Mouse (Mus musculus) myocyte (in vitro differentiated cells): ENCODE measurements at regions not wholly inside any gene's neighbourhood (a gene's known extent, or its start where the extent isn't known, plus 50 kb on each side); places are given as distances from the start of the nearest gene placed in this dataset.

ENCODE experiments used
- H3K27me3 ChIP-seq: one replicate; pipeline ENCODE4 v1.6.1; 2011; ENCODE audit not compliant: control insufficient read depth, insufficient read depth, insufficient read length
- H3K36me3 ChIP-seq: one replicate; pipeline ENCODE4 v1.6.1; 2011; ENCODE audit not compliant: control insufficient read depth, insufficient read depth
- H3K4me2 ChIP-seq: one replicate; pipeline ENCODE4 v1.6.1; 2011; ENCODE audit warnings: low read depth, control low read depth
- H3K4me3 ChIP-seq: one replicate; pipeline ENCODE4 v1.5.1; 2011; ENCODE audit warnings: mild to moderate bottlenecking, control low read depth, moderate library complexity
- H3K79me2 ChIP-seq: one replicate; pipeline ENCODE4 v1.6.1; 2011; ENCODE audit not compliant: control insufficient read depth, insufficient read depth
- H3ac ChIP-seq: one replicate; pipeline ENCODE4 v1.6.1; 2011; ENCODE audit not compliant: control insufficient read depth, insufficient read length
- CEBPB ChIP-seq: IDR thresholded peaks from 2 replicates; pipeline ENCODE4 v1.6.1; 2011; ENCODE audit warnings: mild to moderate bottlenecking, moderate library complexity; ENCODE audit not compliant: poor library complexity, insufficient read depth, severe bottlenecking
- E2F4 ChIP-seq: IDR thresholded peaks from one replicate; pipeline ENCODE4 v1.6.1; 2011; ENCODE audit warnings: mild to moderate bottlenecking, control low read depth, moderate library complexity; ENCODE audit not compliant: insufficient read depth
- MAX ChIP-seq: IDR thresholded peaks from one replicate; pipeline ENCODE4 v1.6.1; 2011; ENCODE audit warnings: low read depth, mild to moderate bottlenecking, control low read depth
- MYOD1 ChIP-seq, 3 experiments: IDR thresholded peaks; one replicate each; pipeline ENCODE4 v1.6.1; 2011; ENCODE audit warnings: control low read depth in 2 of 3, low read depth in 2 of 3, mild to moderate bottlenecking in 2 of 3, moderate library complexity in 1 of 3; ENCODE audit not compliant: insufficient read length in 2 of 3, control insufficient read depth in 1 of 3
- MYOG ChIP-seq, 3 experiments: IDR thresholded peaks; one replicate each; pipeline ENCODE4 v1.6.1; 2011; ENCODE audit warnings: control low read depth in 2 of 3, low read depth in 2 of 3, mild to moderate bottlenecking in 2 of 3; ENCODE audit not compliant: insufficient read length in 2 of 3, control insufficient read depth in 1 of 3, insufficient read depth in 1 of 3
- POLR2A ChIP-seq: IDR thresholded peaks from one replicate; pipeline ENCODE4 v1.6.1; 2011; ENCODE audit warnings: low read depth, mild to moderate bottlenecking, control low read depth, moderate library complexity; ENCODE audit not compliant: insufficient read length
- POLR2AphosphoS2 ChIP-seq: IDR thresholded peaks from one replicate; pipeline ENCODE4 v1.6.1; 2011; ENCODE audit warnings: low read depth, control low read depth; ENCODE audit not compliant: insufficient read length
- REST ChIP-seq: IDR thresholded peaks from one replicate; pipeline ENCODE4 v1.6.1; 2011; ENCODE audit warnings: mild to moderate bottlenecking, control low read depth, moderate library complexity; ENCODE audit not compliant: insufficient read depth, insufficient read length
- SRF ChIP-seq: IDR thresholded peaks from one replicate; pipeline ENCODE4 v1.6.1; 2011; ENCODE audit warnings: low read depth; ENCODE audit not compliant: control insufficient read depth, insufficient read length
- TCF12 ChIP-seq: IDR thresholded peaks from one replicate; pipeline ENCODE4 v1.6.1; 2011; ENCODE audit warnings: mild to moderate bottlenecking, control low read depth; ENCODE audit not compliant: poor library complexity, insufficient read depth, severe bottlenecking
- TCF3 ChIP-seq: IDR thresholded peaks from one replicate; pipeline ENCODE4 v1.6.1; 2011; ENCODE audit warnings: low read depth, control low read depth; ENCODE audit not compliant: insufficient read length
- USF1 ChIP-seq: IDR thresholded peaks from one replicate; pipeline ENCODE4 v1.6.1; 2011; ENCODE audit warnings: low read depth, mild to moderate bottlenecking, control low read depth, moderate library complexity

DNA sequence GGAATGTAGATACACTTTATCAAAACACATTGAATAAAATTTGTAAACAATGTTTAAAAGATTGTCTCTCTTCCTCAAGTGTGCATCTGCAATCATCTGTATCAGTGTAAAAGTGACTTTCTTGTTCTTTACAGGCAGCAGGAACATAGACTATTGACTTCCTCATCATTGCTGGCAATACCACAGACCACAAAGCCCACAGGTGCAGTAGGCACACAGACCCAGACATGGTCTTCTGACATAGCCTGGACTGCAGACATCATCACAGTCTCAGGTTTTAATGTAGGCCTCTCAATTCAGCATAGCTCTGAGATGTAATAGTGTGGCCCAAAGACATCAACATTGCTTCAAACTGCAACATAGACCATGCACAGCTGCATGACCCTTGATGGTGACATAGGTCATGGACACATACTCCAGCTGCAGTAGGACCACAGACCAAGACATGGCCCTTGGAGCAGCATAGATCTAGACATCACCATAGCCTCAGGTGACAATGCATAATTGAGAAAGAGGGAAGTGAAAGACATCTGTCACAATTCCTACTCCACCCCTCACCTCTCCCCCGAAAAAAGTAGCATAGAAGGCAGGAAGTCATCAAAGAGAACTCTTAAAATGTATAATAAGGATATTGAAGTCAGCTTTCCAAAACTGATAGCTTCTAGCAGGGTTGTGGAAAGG is 74.1 kb upstream of the Speer2 start:
- H3K79me2 ChIP-seq = no peaks in the 10 kb centered on the region
- H3K36me3 ChIP-seq = no peaks in the 10 kb centered on the region
- no peak overlapping the region for H3K4me2 ChIP-seq
- TF ChIP-seq USF1 = no peak
- no peak for TF ChIP-seq MYOG (IDR thresholded peaks at IDR 0.05; ENCODE audit: control insufficient read depth in 1 of 3, insufficient read depth in 1 of 3, insufficient read length in 2 of 3, low read depth in 2 of 3)
- no peak for TF ChIP-seq TCF12
- TF ChIP-seq MYOD1 (IDR thresholded peaks at IDR 0.05; ENCODE audit: control insufficient read depth in 1 of 3, insufficient read length in 2 of 3, low read depth in 2 of 3) = no peak
- no peak for TF ChIP-seq CEBPB
- no peak for TF ChIP-seq POLR2AphosphoS2
- TF ChIP-seq E2F4 = no peak
- no peak for TF ChIP-seq POLR2A
- no peak for TF ChIP-seq MAX
- no peak for TF ChIP-seq REST
- TF ChIP-seq TCF3 = no peak
- H3K27me3 ChIP-seq = no peaks in the 10 kb centered on the region
- H3ac ChIP-seq = no peak overlapping the region
- H3K4me3 ChIP-seq = no peak overlapping the region

GRCm38 (mm10) chr16:69943635-69944034 is 80.1 kb upstream of the Speer2 start:
- H3K4me2 ChIP-seq = no peak overlapping the region
- H3ac ChIP-seq = no peak overlapping the region
- no peaks in the 10 kb centered on the region for H3K79me2 ChIP-seq
- H3K4me3 ChIP-seq = no peak overlapping the region
- TF ChIP-seq TCF3 (no peak), POLR2AphosphoS2 (no peak), MYOG (IDR thresholded peaks at IDR 0.05; ENCODE audit: control insufficient read depth in 1 of 3, insufficient read depth in 1 of 3, insufficient read length in 2 of 3, low read depth in 2 of 3) (no peak), CEBPB (no peak), USF1 (no peak), E2F4 (no peak), MAX (no peak), REST (no peak), SRF (no peak), POLR2A (no peak), MYOD1 (IDR thresholded peaks at IDR 0.05; ENCODE audit: control insufficient read depth in 1 of 3, insufficient read length in 2 of 3, low read depth in 2 of 3) (no peak), TCF12 (no peak)
- H3K36me3 ChIP-seq = no peaks in the 10 kb centered on the region
- no peaks in the 10 kb centered on the region for H3K27me3 ChIP-seq

- Histone ChIP-seq H3K4me2 (no peak overlapping the region), H3K27me3 (no peaks in the 10 kb centered on the region), H3K4me3 (no peak overlapping the region), H3K36me3 (no peaks in the 10 kb centered on the region), H3ac (no peak overlapping the region), H3K79me2 (no peaks in the 10 kb centered on the region)
- TF ChIP-seq MYOG (IDR thresholded peaks at IDR 0.05; ENCODE audit: control insufficient read depth in 1 of 3, insufficient read depth in 1 of 3, insufficient read length in 2 of 3, low read depth in 2 of 3) = no peak
- TF ChIP-seq SRF = no peak
- no peak for TF ChIP-seq REST
- no peak for TF ChIP-seq E2F4
- no peak for TF ChIP-seq CEBPB
- no peak for TF ChIP-seq POLR2A
- no peak for TF ChIP-seq TCF12
- no peak for TF ChIP-seq USF1
- no peak for TF ChIP-seq MYOD1 (IDR thresholded peaks at IDR 0.05; ENCODE audit: control insufficient read depth in 1 of 3, insufficient read length in 2 of 3, low read depth in 2 of 3)
- no peak for TF ChIP-seq TCF3
- no peak for TF ChIP-seq POLR2AphosphoS2
- TF ChIP-seq MAX = no peak
These were observed 85.2 kb upstream of the Speer2 start for GRCm38 (mm10) chr16:69948783-69949182.

DNA sequence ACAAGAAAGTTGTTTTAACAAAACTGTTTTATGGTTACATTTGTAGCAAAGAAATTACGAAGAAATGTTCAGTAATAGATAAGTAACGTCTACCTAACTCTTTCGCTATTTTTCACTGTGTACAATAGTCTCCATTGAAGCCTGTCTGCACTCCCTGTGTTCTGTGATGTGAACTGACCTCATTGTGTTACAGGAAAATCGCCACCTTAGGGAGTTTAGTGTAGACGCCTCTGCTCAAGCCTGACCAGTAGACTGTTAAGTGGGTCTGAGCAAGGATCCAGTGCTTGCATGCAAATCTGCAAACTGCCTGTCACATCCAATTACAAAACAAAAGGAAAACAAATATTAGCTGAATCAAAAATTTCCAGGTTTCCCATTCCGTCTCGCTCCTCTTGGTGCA is 85.8 kb upstream of the Speer2 start:
- no peak overlapping the region for H3ac ChIP-seq
- no peak overlapping the region for H3K4me3 ChIP-seq
- no peak overlapping the region for H3K4me2 ChIP-seq
- no peaks in the 10 kb centered on the region for H3K27me3 ChIP-seq
- no peak for TF ChIP-seq MYOG (IDR thresholded peaks at IDR 0.05; ENCODE audit: control insufficient read depth in 1 of 3, insufficient read depth in 1 of 3, insufficient read length in 2 of 3, low read depth in 2 of 3)
- no peak for TF ChIP-seq REST
- no peak for TF ChIP-seq TCF12
- TF ChIP-seq MYOD1 (IDR thresholded peaks at IDR 0.05; ENCODE audit: control insufficient read depth in 1 of 3, insufficient read length in 2 of 3, low read depth in 2 of 3) = no peak
- no peak for TF ChIP-seq CEBPB
- TF ChIP-seq POLR2AphosphoS2 = no peak
- TF ChIP-seq TCF3 = no peak
- no peak for TF ChIP-seq MAX
- no peak for TF ChIP-seq USF1
- TF ChIP-seq POLR2A = no peak
- TF ChIP-seq E2F4 = no peak
- TF ChIP-seq SRF = no peak
- H3K36me3 ChIP-seq = no peaks in the 10 kb centered on the region
- no peaks in the 10 kb centered on the region for H3K79me2 ChIP-seq
